Mouse (Mus musculus) ES-E14 (cell line): ENCODE measurements around the gene Fancg.

Experiments used
- CHD2 ChIP-seq: IDR thresholded peaks from 2 replicates; pipeline ENCODE4 v1.6.1; 2014; ENCODE audit warnings: mild to moderate bottlenecking, low read depth, low read length, inconsistent platforms
- HCFC1 ChIP-seq: IDR thresholded peaks from 2 replicates; pipeline ENCODE4 v1.6.1; 2012; ENCODE audit warnings: low read length, inconsistent platforms, borderline replicate concordance; ENCODE audit not compliant: insufficient read depth
- ZC3H11A ChIP-seq: IDR thresholded peaks from 2 replicates; pipeline ENCODE4 v1.6.1; 2012; ENCODE audit warnings: low read depth, mild to moderate bottlenecking, inconsistent platforms, low read length, borderline replicate concordance
- ZNF384 ChIP-seq: IDR thresholded peaks from 2 replicates; pipeline ENCODE4 v1.6.1; 2012; ENCODE audit warnings: low read depth, low read length, inconsistent platforms

GRCm38 (mm10) chr4:43037860-43038566 is 27.7 kb upstream of the Fancg start:
- no peak for TF ChIP-seq ZC3H11A
- TF ChIP-seq CHD2: no peak
- TF ChIP-seq HCFC1: no peak
- no peak for TF ChIP-seq ZNF384
